Mouse (Mus musculus) stomach, embryonic 15.5 days (tissue): Measurements from ENCODE around the gene Stx8. TPM values are rescaled to one million over a fixed set of nuclear protein-coding genes. Genes with fewer than 3 reads are reported as not detected.

Source experiments
- microRNA-seq: library from miRNA; unstranded; fragments of <30 nt; microRNA quantifications from one replicate; pipeline ENCODE4, GENCODE M21; 2016
- polyA plus RNA-seq: library from polyadenylated mRNA; unstranded; fragments of >200 nt; fragmentation: Nextera tagmentation; extraction: Ambion mirVana; gene quantifications from 2 replicates; pipeline ENCODE4 v1.2.1, GENCODE M21; 2015

Gene Stx8
- polyA plus RNA-seq, 1 experiment from 2014 or later = 55.9 TPM

Small RNAs within 50 kb of the gene (microRNA-seq; reads per million reads assigned to microRNA genes)
- not detected for gene Mir6406

Other genes with a start within 250 kb of the Stx8 start
- gene Glp2r, start 195.0 kb upstream of the Stx8 start, polyA plus RNA-seq = 1.1 and 1.6 TPM in 2 replicates
- gene Gsg1l2, start 191.6 kb upstream of the Stx8 start, polyA plus RNA-seq = 0.23 TPM in 1 of 2 replicates, not detected in the other
- gene Dhrs7c, start 168.0 kb upstream of the Stx8 start, polyA plus RNA-seq = 0.32 and 0.35 TPM in 2 replicates
- 3.7 and 4.8 TPM in 2 replicates for gene Usp43, start 44.0 kb upstream of the Stx8 start, polyA plus RNA-seq
- 0.86 and 1.5 TPM in 2 replicates for gene Cfap52, start 542 bp upstream of the Stx8 start, polyA plus RNA-seq